Mouse (Mus musculus) c-Kit-positive CD71-negative TER-119-negative erythroid progenitor cells, embryonic 14.5 days (primary cell): ENCODE data around the gene Ltbp1.

ENCODE experiments used
- DNase-seq: peaks from one replicate; pipeline ENCODE4 v3.0.0-alpha.2; 2013; ENCODE audit warnings: low read depth

Gene Ltbp1

GRCm38 (mm10) chr17:75066340-75066739, 61.0 kb downstream of the Ltbp1 start:
- DNase-seq: no peak

GRCm38 (mm10) chr17:75067314-75067713, 61.9 kb downstream of the Ltbp1 start:
- DNase-seq: no peak

- no peak for DNase-seq
These were observed 63.9 kb downstream of the Ltbp1 start for GRCm38 (mm10) chr17:75069232-75069631.

GRCm38 (mm10) chr17:75071174-75071573, 65.8 kb downstream of the Ltbp1 start:
- no peak for DNase-seq

GRCm38 (mm10) chr17:75071749-75072148, 66.4 kb downstream of the Ltbp1 start:
- DNase-seq: no peak

DNA sequence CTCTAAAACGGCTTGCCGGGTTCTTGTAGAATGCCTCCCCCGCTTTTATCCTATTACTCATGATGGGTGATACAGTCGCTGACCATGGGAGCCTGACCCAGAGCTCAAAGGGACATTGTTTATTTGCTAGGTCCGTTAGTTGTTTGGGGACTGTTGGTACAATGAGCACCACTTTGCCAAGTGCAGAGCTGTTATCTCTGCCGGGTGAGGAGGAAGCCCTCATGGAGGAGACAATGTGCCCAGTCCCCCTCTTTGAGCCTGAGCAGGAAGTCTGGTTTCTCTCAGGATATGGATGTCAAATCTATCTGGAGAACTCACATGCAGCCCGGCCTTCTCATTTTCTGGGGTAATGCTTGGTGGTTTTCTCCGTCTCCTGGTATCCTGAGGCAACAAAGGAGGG, 68.5 kb downstream of the Ltbp1 start:
- no peak for DNase-seq

- DNase-seq: no peak
These were observed 69.8 kb downstream of the Ltbp1 start for GRCm38 (mm10) chr17:75074978-75075699.

GRCm38 (mm10) chr17:75081401-75081800, 76.0 kb downstream of the Ltbp1 start:
- no peak for DNase-seq

DNA sequence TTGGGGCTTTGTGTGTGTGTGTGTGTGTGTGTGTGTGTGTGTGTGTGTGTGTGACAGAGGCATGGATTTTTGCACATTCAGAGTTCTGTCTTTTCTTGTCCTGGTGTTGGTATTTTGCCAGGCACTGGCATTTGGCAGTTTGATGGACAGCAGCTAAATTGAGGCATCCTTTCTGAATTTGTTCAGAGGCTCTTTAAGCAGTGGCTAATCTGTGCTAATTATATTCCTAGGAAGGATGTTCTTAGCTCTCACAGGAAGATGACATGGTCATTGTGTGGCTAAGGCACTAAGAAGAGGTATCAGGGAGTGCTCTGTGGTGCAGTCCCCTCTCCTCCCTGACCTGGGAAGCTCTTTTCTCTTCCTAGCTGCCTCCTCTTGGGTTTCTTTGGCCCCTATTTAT, 77.1 kb downstream of the Ltbp1 start:
- no peak for DNase-seq

- no peak for DNase-seq
These were observed 82.1 kb downstream of the Ltbp1 start for GRCm38 (mm10) chr17:75087296-75087941.

GRCm38 (mm10) chr17:75088232-75088631, 82.9 kb downstream of the Ltbp1 start:
- DNase-seq: no peak

- DNase-seq: no peak
These were observed 83.4 kb downstream of the Ltbp1 start for GRCm38 (mm10) chr17:75088727-75089126.

DNA sequence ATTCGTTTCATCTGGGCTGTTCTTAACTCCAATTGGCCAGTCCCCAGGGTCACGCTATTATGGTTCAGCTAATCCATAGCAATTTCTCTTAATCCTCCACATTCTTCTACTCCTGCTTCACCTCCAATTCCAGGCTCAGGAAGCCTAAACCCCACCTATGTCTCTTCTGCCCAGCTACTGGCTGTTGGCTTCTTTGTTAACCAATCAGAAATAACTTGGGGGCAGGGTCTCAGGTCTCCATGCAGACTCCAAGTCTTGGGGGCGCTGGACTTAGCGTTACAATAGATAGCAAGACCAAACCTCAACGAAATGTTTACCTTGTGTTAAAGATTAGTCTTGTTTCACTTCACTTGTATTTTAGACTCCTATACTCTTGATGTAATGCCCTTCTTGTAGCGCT, 85.2 kb downstream of the Ltbp1 start:
- no peak for DNase-seq

GRCm38 (mm10) chr17:75093563-75093962, 88.2 kb downstream of the Ltbp1 start:
- no peak for DNase-seq

- no peak for DNase-seq
These were observed 89.2 kb downstream of the Ltbp1 start for GRCm38 (mm10) chr17:75094591-75094990.

- DNase-seq: no peak
These were observed 91.4 kb downstream of the Ltbp1 start for GRCm38 (mm10) chr17:75096727-75097126.

- no peak for DNase-seq
These were observed 92.0 kb downstream of the Ltbp1 start for GRCm38 (mm10) chr17:75097367-75097766.

DNA sequence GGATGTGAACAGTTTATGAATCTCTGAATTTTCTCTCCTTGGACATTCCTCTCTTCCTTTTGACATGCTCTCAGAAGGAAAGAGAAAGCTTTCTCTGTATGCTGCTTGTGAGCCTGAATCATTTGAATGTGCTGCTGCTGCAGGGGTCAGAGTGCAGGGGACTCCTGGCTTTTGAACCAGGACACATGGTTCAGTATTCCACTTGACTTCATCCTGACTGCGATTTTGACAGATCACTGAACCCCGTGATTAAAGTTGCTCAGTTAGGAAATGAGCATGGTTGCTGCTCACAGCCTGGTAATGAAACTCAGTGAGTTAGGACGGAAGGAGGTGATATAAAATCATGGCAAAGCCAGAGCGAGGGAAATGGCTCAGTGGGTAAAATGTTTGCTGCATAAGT, 95.8 kb downstream of the Ltbp1 start:
- DNase-seq: no peak

DNA sequence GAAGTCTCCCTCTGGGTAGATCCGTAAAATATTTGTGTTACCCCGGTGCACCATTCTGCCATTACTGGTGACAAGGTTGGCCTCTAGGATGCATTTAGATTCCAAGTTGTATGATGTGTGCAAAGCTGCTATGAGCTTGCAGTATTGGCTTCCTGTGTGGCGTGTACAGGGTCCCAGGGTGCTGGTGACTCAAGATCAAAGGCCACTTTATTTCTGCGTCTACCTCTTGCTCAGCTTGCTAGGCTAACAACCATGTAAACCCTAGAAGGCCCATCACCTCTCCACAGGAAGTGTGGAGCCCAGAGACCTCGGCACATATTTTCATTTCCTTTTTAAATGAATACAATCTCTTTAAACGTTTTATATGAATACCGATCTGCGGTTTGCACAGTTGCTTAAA, 96.6 kb downstream of the Ltbp1 start:
- DNase-seq: no peak

DNA sequence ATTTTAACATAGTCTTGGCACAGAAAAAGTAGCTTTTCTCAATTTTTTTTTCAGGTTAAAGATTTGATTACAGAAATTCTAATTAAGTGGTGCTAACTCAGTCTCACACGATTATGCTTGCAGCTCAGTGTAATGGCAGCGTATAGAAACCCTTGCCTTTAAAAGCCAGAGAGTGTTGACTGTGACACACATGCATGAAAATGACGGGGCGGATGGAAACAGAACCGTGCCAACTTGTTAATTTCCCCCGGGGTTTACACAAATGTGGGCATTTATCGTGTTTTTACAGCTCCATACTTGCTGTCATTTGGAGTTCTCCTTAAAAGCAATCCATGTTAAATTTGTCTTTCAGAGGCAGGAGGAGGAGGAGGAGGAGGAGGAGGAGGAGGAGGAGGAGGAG, 102.0 kb downstream of the Ltbp1 start:
- DNase-seq: no peak

- DNase-seq: no peak
These were observed 102.5 kb downstream of the Ltbp1 start for GRCm38 (mm10) chr17:75107879-75108278.

DNA sequence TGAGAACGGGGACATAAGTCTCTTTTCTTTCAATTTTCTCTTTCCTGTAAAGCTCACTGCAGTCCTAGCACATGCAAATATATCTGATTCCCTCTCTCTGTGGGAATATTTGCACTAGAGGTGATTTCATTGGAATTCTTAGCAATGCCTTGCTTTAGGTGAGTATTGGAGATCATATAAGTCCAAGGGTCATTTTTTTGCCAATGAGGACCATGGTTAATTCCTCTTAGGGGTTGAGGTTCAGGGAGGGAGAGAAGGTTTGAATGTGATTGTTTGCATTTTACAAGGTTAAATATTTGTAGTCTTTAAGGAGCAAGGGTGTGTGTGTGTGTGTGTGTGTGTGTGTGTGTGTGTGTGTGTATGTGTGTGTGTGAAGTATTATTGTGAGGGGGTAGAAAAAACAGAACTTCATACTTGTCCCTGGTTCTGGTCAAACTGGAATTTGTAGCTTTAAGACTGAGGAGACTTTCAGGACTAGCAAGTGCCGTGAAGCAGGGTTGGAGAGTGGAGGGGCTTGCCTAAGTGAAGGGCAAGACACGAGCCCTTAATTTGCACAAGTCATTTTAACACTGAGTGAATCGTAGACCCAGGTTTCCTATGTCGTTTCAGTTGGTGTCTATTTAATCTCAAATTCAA, 103.8 kb downstream of the Ltbp1 start:
- DNase-seq: no peak
